Mouse (Mus musculus): ENCODE measurements around the gene Myo1a.

DNA sequence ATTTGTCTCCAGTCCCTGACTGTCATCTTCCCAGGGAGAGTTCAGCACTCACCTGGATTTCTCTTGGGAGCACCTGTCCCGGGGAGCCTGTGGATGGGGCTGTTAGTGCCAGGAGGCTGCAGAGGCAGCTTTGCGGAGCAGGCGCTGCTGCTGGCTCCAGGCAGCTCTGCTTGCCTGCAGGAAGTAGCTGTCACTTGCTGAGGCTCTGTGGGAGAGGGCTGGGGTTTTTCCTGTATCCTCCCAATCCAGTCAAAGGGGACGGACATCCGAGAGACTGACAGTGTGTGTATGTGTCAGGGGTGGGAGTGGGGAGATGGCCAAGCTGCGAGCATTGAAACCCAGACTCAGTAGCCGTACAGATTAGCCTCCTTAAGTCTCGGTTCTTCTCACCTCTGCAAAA is 46.6 kb downstream of the Myo1a start, which contains the start of gene Gpr182:
- TF ChIP-seq CTCF (IDR thresholded peaks at IDR 0.05; ENCODE audit: insufficient read depth, low read length) = no peak
- peak; percentile 73; the same call in 1 of the 2 replicates for TF ChIP-seq POLR2A (IDR thresholded peaks at IDR 0.05; ENCODE audit: borderline replicate concordance, extremely low read depth, low read depth, low read length)

All from lung, adult 2 months (tissue).